Mouse (Mus musculus) heart, adult 2 months (tissue): ENCODE measurements around the gene Zfp229.

Source experiments
- CTCF ChIP-seq: fragments of 200-600 bp; IDR thresholded peaks from 2 replicates; pipeline ENCODE4 v1.8.1; 2022; ENCODE audit warnings: antibody characterized with exemption, mild to moderate bottlenecking, moderate library complexity
- POLR2A ChIP-seq: fragments of 200-500 bp; IDR thresholded peaks from 2 replicates; pipeline ENCODE4 v1.6.1; 2011; ENCODE audit warnings: mild to moderate bottlenecking, low read depth, low read length, control low read depth; ENCODE audit not compliant: insufficient read depth

- TF ChIP-seq CTCF, result no peak
- no peak for TF ChIP-seq POLR2A
These were observed 27.2 kb upstream of the Zfp229 start for GRCm38 (mm10) chr17:21703414-21703813.
